Mouse (Mus musculus): ENCODE measurements at regions not wholly inside any gene's neighbourhood (a gene's known extent, or its start where the extent isn't known, plus 50 kb on each side); places are given as distances from the start of the nearest gene placed in this dataset.

DNA sequence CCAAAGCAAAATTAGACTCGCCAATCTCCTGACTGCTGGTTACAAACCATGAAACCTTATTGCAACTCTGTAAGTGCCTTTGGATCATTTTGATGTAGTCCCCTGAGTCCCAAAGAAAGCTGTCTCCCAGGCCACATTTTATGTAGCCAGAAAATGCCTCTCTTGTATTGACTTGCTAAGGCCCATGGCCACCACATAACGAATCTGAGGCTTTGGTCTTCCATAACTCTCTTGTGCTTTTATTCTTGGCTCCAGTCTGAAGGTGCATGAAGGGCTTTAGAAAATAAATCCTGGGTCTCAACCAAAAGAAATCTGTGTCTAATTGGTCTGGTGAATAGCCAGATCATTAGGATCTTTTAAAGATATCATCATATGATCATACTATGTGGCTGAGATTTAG, 77.3 kb upstream of the Gm11146 start:
- no peak for ATAC-seq (ENCODE audit: low FRiP score, low read depth)
- 62% methylated on average over 2 of the region's 2 CpGs for WGBS
- peaks cover 6% of the 10 kb centered on the region; the same call in 1 of the 2 replicates for H3K4me1 ChIP-seq (ENCODE audit: control insufficient read depth, insufficient read depth, low read length)
- H3K36me3 ChIP-seq (ENCODE audit: control insufficient read depth, insufficient read depth, low read length): no peaks in the 10 kb centered on the region
- H3K4me3 ChIP-seq (replicated peaks; ENCODE audit: low read length): no peak overlapping the region
- H3K27ac ChIP-seq (replicated peaks; ENCODE audit: low read depth, low read length): no peak overlapping the region
- no peaks in the 10 kb centered on the region for H3K27me3 ChIP-seq (ENCODE audit: control insufficient read depth, insufficient read depth, low read length)
- H3K9ac ChIP-seq (ENCODE audit: low read depth, low read length, severe bottlenecking): no peak overlapping the region
- no peak overlapping the region for H3K4me2 ChIP-seq (replicated peaks; ENCODE audit: low read depth, low read length, severe bottlenecking)
- no peak for DNase-seq (ENCODE audit: low spot score)
- TF ChIP-seq POLR2A (IDR thresholded peaks at IDR 0.05; ENCODE audit: borderline replicate concordance, extremely low read depth, insufficient read depth, insufficient read length): no peak
- H3K9me3 ChIP-seq (ENCODE audit: control insufficient read depth, low read length): no peaks in the 10 kb centered on the region

DNA sequence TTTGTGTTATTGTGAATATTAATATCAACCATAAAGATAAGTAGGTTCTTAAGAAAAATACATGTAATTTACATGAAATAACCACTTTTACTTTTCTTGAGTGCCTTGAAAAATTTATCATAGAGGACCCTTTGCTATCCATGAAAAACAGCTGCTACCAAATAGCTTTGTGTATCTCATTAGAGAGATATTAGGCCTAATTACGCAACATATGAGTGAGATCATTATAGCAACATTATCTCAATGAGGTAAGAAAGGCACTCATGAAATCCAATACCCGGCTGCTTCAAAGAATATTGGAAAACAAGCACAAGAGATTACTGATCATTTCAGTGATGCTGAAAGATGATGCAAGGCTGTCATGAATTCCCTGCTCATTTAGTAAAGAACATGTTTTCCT, 74.9 kb upstream of the Gm11146 start:
- Histone ChIP-seq H3K9me3 (ENCODE audit: control insufficient read depth, low read length) (no peaks in the 10 kb centered on the region), H3K9ac (ENCODE audit: low read depth, low read length, severe bottlenecking) (no peak overlapping the region), H3K4me1 (ENCODE audit: control insufficient read depth, insufficient read depth, low read length) (peaks cover 6% of the 10 kb centered on the region; the same call in 1 of the 2 replicates), H3K27ac (replicated peaks; ENCODE audit: low read depth, low read length) (no peak overlapping the region), H3K36me3 (ENCODE audit: control insufficient read depth, insufficient read depth, low read length) (no peaks in the 10 kb centered on the region), H3K27me3 (ENCODE audit: control insufficient read depth, insufficient read depth, low read length) (no peaks in the 10 kb centered on the region), H3K4me2 (replicated peaks; ENCODE audit: low read depth, low read length, severe bottlenecking) (no peak overlapping the region), H3K4me3 (replicated peaks; ENCODE audit: low read length) (no peak overlapping the region)
- ATAC-seq (ENCODE audit: low FRiP score, low read depth) (no peak), DNase-seq (ENCODE audit: low spot score) (no peak)
- no peak for TF ChIP-seq POLR2A (IDR thresholded peaks at IDR 0.05; ENCODE audit: borderline replicate concordance, extremely low read depth, insufficient read depth, insufficient read length)
- WGBS: 53% methylated on average over 2 of the region's 2 CpGs

DNA sequence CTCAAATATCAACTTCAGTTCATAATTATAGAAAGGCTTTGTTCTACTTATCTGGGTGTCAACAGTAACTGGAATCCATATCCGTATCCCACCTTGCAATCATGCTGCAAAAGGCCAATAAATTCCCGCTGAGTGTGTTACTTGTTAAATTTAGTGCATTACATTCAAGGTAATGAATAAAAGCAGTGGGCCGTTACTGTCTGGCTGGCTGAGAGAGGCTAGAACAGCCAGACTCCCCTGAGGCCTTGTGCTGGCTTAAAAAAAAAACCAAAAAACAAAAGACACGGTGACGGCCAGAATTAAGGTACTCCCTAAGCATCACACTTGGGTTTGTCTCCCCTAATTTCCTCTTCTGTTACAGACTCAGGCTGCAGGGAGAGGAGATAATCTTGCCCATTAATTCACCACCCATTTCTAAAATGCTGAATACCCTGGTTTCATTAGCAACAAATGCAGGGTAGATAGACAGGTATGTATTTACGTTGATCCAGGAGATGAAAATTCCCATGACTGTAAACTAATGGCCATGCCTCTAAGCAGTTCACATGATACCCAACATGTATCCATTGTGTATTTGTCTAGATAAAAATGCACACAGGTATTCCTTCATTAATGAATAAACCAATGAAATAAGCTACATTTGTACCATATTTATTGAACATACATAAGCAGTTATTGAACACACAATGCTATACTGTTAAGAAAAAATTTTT, 74.1 kb upstream of the Gm11146 start:
- H3K27ac ChIP-seq (replicated peaks; ENCODE audit: low read depth, low read length): no peak overlapping the region
- no peak for TF ChIP-seq POLR2A (IDR thresholded peaks at IDR 0.05; ENCODE audit: borderline replicate concordance, extremely low read depth, insufficient read depth, insufficient read length)
- peaks cover 6% of the 10 kb centered on the region; the same call in 1 of the 2 replicates for H3K4me1 ChIP-seq (ENCODE audit: control insufficient read depth, insufficient read depth, low read length)
- H3K36me3 ChIP-seq (ENCODE audit: control insufficient read depth, insufficient read depth, low read length): 0 out of 2 replicates have a peak, but pooled peaks cover 3% of the 10 kb centered on the region
- ATAC-seq (ENCODE audit: low FRiP score, low read depth): no peak
- no peak overlapping the region for H3K9ac ChIP-seq (ENCODE audit: low read depth, low read length, severe bottlenecking)
- no peaks in the 10 kb centered on the region for H3K27me3 ChIP-seq (ENCODE audit: control insufficient read depth, insufficient read depth, low read length)
- H3K9me3 ChIP-seq (ENCODE audit: control insufficient read depth, low read length): no peaks in the 10 kb centered on the region
- H3K4me3 ChIP-seq (replicated peaks; ENCODE audit: low read length): no peak overlapping the region
- DNase-seq (ENCODE audit: low spot score): no peak
- WGBS: 25% methylated on average over 6 of the region's 6 CpGs
- H3K4me2 ChIP-seq (replicated peaks; ENCODE audit: low read depth, low read length, severe bottlenecking): no peak overlapping the region

DNA sequence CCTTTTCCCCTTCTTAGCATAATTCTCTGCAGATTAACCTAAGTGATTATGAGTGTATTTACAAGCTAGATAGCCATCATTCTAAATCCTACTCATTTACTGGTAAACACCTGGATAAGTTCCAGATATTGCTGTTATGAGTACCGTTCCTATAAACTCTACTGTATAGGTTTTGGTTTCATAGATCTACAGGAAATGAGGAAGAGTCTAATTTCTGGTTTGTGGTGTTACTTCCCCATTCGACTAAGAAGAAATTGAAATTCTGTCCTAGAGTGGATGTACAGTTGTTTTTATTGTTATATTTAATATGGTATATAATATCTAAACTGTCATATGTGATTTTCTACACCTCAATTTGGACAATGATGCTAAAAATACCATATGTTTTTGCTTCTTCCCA, 69.4 kb upstream of the Gm11146 start:
- Histone ChIP-seq H3K36me3 (ENCODE audit: control insufficient read depth, insufficient read depth, low read length) (peaks cover 7% of the 10 kb centered on the region), H3K9ac (ENCODE audit: low read depth, low read length, severe bottlenecking) (no peak overlapping the region), H3K4me3 (replicated peaks; ENCODE audit: low read length) (no peak overlapping the region), H3K9me3 (ENCODE audit: control insufficient read depth, low read length) (no peaks in the 10 kb centered on the region), H3K4me1 (ENCODE audit: control insufficient read depth, insufficient read depth, low read length) (peaks cover 6% of the 10 kb centered on the region; the same call in 1 of the 2 replicates), H3K27ac (replicated peaks; ENCODE audit: low read depth, low read length) (no peak overlapping the region), H3K4me2 (replicated peaks; ENCODE audit: low read depth, low read length, severe bottlenecking) (no peak overlapping the region), H3K27me3 (ENCODE audit: control insufficient read depth, insufficient read depth, low read length) (no peaks in the 10 kb centered on the region)
- TF ChIP-seq POLR2A (IDR thresholded peaks at IDR 0.05; ENCODE audit: borderline replicate concordance, extremely low read depth, insufficient read depth, insufficient read length): no peak
- ATAC-seq (ENCODE audit: low FRiP score, low read depth) (no peak), DNase-seq (ENCODE audit: low spot score) (no peak)
- WGBS: 74% methylated on average over 2 of the region's 2 CpGs

DNA sequence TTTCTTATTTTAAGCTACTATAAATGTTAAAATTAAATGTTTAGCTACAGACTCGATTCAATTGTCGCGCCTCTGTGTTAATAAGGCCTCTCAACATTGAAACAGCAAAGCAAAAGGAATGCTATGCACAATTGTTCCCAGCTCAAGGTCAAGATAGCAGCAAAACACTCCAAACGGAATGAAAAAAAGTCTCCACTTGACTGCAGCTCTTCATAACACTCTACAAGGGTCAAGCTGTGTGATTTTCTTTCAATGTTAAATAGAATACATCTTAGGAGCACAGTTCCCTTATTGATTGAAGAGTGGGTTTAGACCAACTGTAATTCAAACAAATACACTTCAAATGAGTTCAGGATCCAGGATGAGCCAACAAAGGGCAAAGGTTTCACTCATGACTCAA, 63.9 kb upstream of the Gm11146 start:
- Histone ChIP-seq H3K27me3 (ENCODE audit: control insufficient read depth, insufficient read depth, low read length) (no peaks in the 10 kb centered on the region), H3K9ac (ENCODE audit: low read depth, low read length, severe bottlenecking) (no peak overlapping the region), H3K4me2 (replicated peaks; ENCODE audit: low read depth, low read length, severe bottlenecking) (no peak overlapping the region), H3K9me3 (ENCODE audit: control insufficient read depth, low read length) (no peaks in the 10 kb centered on the region), H3K36me3 (ENCODE audit: control insufficient read depth, insufficient read depth, low read length) (peaks cover 4% of the 10 kb centered on the region), H3K4me1 (ENCODE audit: control insufficient read depth, insufficient read depth, low read length) (peaks cover 8% of the 10 kb centered on the region; the same call in 1 of the 2 replicates), H3K4me3 (replicated peaks; ENCODE audit: low read length) (no peak overlapping the region), H3K27ac (replicated peaks; ENCODE audit: low read depth, low read length) (no peak overlapping the region)
- WGBS: 86% methylated on average over 4 of the region's 4 CpGs
- TF ChIP-seq POLR2A (IDR thresholded peaks at IDR 0.05; ENCODE audit: borderline replicate concordance, extremely low read depth, insufficient read depth, insufficient read length): no peak
- ATAC-seq (ENCODE audit: low FRiP score, low read depth): no peak
- DNase-seq (ENCODE audit: low spot score): no peak
